In the genomic region with DNA sequence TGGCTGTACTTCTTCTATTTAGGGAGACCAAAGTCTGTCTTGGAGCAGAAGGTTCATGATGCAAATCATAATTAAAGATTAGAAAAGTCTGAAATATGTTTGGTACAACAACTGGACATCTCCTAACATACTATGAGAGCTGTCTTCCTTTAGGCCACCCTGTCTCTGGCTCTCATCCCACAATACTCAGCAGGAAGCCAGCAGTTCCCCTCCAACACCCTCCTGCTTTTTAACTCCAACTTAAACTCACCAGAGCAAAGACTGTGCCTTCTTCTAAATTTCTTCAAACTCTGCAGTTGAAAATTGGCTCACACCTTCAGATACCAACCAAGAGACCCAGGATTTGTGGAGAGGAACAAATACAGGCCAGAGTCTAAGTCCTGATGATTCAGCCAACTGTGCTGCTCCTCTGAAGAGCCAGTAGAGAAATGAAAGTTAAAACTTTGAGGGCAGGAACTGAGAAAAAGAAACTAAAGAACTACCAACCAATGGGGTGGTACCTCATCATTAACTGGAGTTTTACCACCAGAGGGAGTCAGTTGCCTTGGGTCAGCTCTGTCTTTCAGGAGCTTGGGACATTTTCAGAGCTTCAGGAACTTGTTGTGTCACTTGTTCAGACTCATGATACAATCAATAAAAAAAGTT, we compare ENCODE assay signal across 9 mouse cellular contexts. TPM values are rescaled to one million over a fixed set of nuclear protein-coding genes. Genes with fewer than 3 reads are reported as not detected.
DNase-seq lines count a peak whose midpoint lies in the region; ATAC-seq and TF ChIP-seq lines count a peak whose summit lies in the region.
"Not testable (repeated sequence)": the region's sequence is repeated elsewhere in the genome, so short reads cannot be mapped to it uniquely, and the experiment has no call there.
"Had no signal": no experiment of that assay in that cellular context is flagged by ENCODE, and none has a peak within 500 bp of the region (broad histone marks: within the 10 kb centered on the region; RNA-seq: fewer than 3 reads in every experiment).

A gene (minus strand): TSS at position 429 of the 645 bp plus-strand sequence.

- peak within 1 kb of the TSS; percentile 74 for H3K27ac ChIP-seq in brown adipose tissue, adult 24 weeks (replicated peaks; ENCODE audit: low read depth, low read length)
- H3K27ac ChIP-seq in left cerebral cortex, adult 2 months = not testable (repeated sequence)

- DNase-seq in T-cell, adult 2 months (ENCODE audit: low spot score) = peak; percentile 14
- DNase-seq in heart, adult 18-20 months = peak; percentile 15 to 23
- not testable (repeated sequence) for DNase-seq in left cerebral cortex, adult 2 months (ENCODE audit: extremely low spot score in 1 of 2, low spot score in 2 of 2)
- DNase-seq in lung, postnatal 25 days (ENCODE audit: low spot score) = peak; percentile 2
- DNase-seq in thymus, postnatal 25 days = peak; percentile 2

- peak; percentile 10 for TF ChIP-seq CTCF in left cerebral cortex, adult 2 months (IDR thresholded peaks at IDR 0.05)

- H3K4me1 ChIP-seq in brown adipose tissue, adult 24 weeks (ENCODE audit: control insufficient read depth, insufficient read depth, insufficient read length, low read length) = not testable (repeated sequence)

- peak within 1 kb of the TSS; percentile 58 for H3K4me3 ChIP-seq in brown adipose tissue, adult 24 weeks (ENCODE audit: insufficient read depth, low read depth, low read length)
- not testable (repeated sequence) for H3K4me3 ChIP-seq in left cerebral cortex, adult 2 months

- intact Hi-C loops in left cerebral cortex, adult 2 months (cut with DNase I) = not testable (repeated sequence)

- ATAC-seq in inflammation-experienced regulatory T-cells, adult 6 months = peak; percentile 99
- peak; percentile 100 for ATAC-seq in neutrophil, adult 5-6 weeks (ENCODE audit: extremely low read depth, insufficient number of reproducible peaks, low FRiP score, poor library complexity, severe bottlenecking)

RNA-seq across cellular contexts. Expression of the gene that starts here (rescaled TPM):
- polyA plus RNA-seq in brown adipose tissue, adult 24 weeks (2012; ENCODE audit: insufficient read depth, insufficient read length, missing spikeins) = 1.5 and 1.9 TPM in 2 replicates
- total RNA-seq in heart, adult 18-20 months (2021) = under 1 TPM; 0.87 to 0.97 TPM
- 10 to 100 TPM; 24.8 to 39.3 (median 34.8) TPM for polyA plus RNA-seq in inflammation-experienced regulatory T-cells, adult 6 months (2017; shearing (Covaris generic))
- under 1 TPM; 0.36 to 0.40 TPM for total RNA-seq in left cerebral cortex, adult 2 months (2021)
- 192 and 193 TPM in 2 replicates for total RNA-seq in neutrophil, adult 5-6 weeks (2017)
- total RNA-seq: MEL had no signal

Comparison
In these comparisons a context has a peak if more than half of its experiments do, and no peak if none do; other contexts are left out.
1. RNA of the gene that starts here (total RNA-seq): 192 to 193 TPM in neutrophil, adult 5-6 weeks; 0.87 to 0.97 TPM in heart, adult 18-20 months and 0.36 to 0.40 TPM in left cerebral cortex, adult 2 months; every median in the first group is over 10 times any median in the second.
2. Peak in DNase-seq in heart, adult 18-20 months; RNA of the gene not detected or under 1 TPM.